Mouse (Mus musculus) erythroblast, embryonic 14.5 days (primary cell): ENCODE data around the gene Wipi1. TPM values are rescaled to one million over a fixed set of nuclear protein-coding genes. Genes with fewer than 3 reads are reported as not detected.

Experiments used
- H3K27me3 ChIP-seq: 2 replicates; pipeline ENCODE4 v1.6.1; 2012; ENCODE audit warnings: inconsistent platforms; ENCODE audit not compliant: control insufficient read depth
- H3K36me3 ChIP-seq: 2 replicates; pipeline ENCODE4 v1.6.1; 2012; ENCODE audit warnings: mild to moderate bottlenecking, inconsistent platforms; ENCODE audit not compliant: control insufficient read depth
- H3K4me1 ChIP-seq: 2 replicates; pipeline ENCODE4 v1.6.1; 2012; ENCODE audit warnings: inconsistent platforms; ENCODE audit not compliant: control insufficient read depth
- H3K4me3 ChIP-seq: replicated peaks from 2 replicates; pipeline ENCODE3; 2012; ENCODE audit warnings: moderate library complexity, mild to moderate bottlenecking, inconsistent platforms
- H3K9me3 ChIP-seq: 2 replicates; pipeline ENCODE4 v1.6.1; 2012; ENCODE audit warnings: low read length, inconsistent platforms, mixed read lengths; ENCODE audit not compliant: control insufficient read depth
- GATA1 ChIP-seq: IDR thresholded peaks from 2 replicates; pipeline ENCODE4 v1.6.1; 2012; ENCODE audit warnings: low read length, inconsistent platforms, mixed read lengths
- TAL1 ChIP-seq: IDR thresholded peaks from 3 replicates; pipeline ENCODE4 v1.6.1; 2012; ENCODE audit warnings: low read length, inconsistent platforms, mixed read lengths
- polyA plus RNA-seq: library from polyadenylated mRNA; stranded (reverse); fragments of >175 nt; gene quantifications from 2 replicates; pipeline ENCODE4 v1.2.3, GENCODE M21; 2012

Gene Wipi1
- polyA plus RNA-seq, 1 experiment, result 11.4 TPM

DNA sequence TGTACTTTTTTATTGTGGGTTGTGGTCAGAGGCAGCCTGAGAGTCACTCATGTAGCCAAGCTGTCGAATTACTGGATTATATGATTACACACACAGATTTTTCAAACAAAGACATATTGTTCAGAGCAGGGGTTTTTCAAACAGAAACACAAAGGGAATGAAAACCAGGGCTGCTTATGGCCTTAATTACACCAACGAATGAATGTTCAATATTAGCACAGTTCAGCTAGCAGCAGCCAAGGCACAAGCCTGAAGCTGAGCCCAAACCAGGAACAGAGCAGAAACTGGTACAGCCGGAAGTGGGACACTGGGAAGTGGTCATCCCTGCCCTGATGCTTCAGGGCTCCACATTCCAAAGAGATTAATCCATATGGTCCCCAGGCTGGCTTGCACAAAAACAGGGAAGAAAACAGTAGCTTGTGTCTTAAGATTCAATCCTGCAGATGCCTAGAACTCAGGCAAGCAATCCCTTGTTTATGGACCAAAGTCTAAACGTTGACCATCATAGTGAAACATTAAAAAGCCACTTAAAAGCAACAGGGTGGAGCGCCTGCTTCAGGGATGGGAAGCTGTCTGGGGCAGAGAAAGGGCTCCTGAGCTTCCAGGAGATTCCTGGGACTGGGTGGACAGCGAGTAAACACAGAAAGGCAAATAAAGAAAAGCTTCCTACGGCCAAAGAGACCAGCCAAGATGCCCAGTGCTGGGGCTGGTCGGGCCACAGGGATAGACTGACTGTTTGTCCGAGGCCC lies 1.5 kb downstream of the Wipi1 start:
- Histone ChIP-seq H3K27me3 (no peaks in the 10 kb centered on the region), H3K9me3 (no peaks in the 10 kb centered on the region), H3K36me3 (peaks cover 23% of the 10 kb centered on the region), H3K4me3 (peak overlapping the region; percentile 99), H3K4me1 (peaks cover 68% of the 10 kb centered on the region)
- TF ChIP-seq GATA1 (no peak), TAL1 (no peak)

DNA sequence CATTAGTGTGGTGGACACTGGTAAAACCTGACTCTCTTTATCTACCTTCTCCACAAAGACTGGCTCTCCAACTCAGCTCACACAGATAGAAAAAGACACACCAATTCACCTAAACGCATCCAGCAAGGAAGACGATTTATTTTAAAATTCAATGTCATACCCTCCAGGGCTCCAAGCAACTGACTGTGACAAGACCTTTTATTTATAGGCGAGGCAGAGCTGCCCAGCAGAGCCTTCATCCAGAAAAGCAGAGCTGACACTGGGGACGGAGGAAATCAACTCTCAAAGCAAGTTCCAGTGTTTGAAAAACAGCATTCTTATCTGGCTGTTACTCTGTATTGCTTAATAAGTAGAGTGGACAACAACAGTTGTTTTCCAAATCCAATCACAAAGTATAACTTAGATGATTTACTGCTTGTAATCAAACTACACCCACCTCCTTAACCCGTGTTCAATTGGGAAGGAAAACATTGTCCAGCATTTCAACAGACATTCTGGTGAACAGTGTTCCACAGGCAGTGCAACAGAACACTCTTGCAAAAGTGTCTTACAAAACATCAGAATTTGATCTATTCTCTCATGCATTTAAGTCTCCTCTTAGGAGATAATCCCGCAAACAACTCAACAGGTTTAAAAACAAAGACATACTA lies 2.7 kb downstream of the Wipi1 start:
- no peaks in the 10 kb centered on the region for H3K9me3 ChIP-seq
- peak overlapping the region; percentile 99 for H3K4me3 ChIP-seq
- H3K36me3 ChIP-seq, result peaks cover 33% of the 10 kb centered on the region
- H3K4me1 ChIP-seq, result peaks cover 58% of the 10 kb centered on the region
- TF ChIP-seq TAL1 (no peak), GATA1 (no peak)
- no peaks in the 10 kb centered on the region for H3K27me3 ChIP-seq

DNA sequence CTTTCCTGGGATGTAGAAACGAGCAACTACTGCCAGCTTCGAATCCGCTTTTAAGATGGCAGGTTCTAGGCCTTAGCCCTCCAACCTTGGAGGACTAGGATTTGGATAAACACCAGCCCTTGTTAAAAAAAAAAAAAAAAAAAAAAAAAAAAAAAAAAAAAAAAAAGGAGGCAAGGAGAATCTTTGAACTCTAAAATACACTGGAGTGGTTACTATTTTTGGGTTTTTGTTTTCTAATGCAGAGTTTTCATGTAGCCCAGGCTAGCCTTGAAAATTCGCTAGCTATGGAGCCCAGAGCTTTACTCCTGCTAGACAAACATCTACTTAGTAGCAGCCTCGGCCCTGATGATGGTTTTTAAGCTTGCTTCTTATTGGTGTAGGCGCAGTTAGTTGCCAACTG lies 4.2 kb downstream of the Wipi1 start:
- TF ChIP-seq TAL1, result peak; percentile 19; the same call in 1 of the 3 replicates
- no peak for TF ChIP-seq GATA1
- H3K9me3 ChIP-seq, result no peaks in the 10 kb centered on the region
- no peaks in the 10 kb centered on the region for H3K27me3 ChIP-seq
- H3K4me1 ChIP-seq, result peaks cover 44% of the 10 kb centered on the region
- peaks cover 48% of the 10 kb centered on the region for H3K36me3 ChIP-seq
- H3K4me3 ChIP-seq, result no peak overlapping the region

DNA sequence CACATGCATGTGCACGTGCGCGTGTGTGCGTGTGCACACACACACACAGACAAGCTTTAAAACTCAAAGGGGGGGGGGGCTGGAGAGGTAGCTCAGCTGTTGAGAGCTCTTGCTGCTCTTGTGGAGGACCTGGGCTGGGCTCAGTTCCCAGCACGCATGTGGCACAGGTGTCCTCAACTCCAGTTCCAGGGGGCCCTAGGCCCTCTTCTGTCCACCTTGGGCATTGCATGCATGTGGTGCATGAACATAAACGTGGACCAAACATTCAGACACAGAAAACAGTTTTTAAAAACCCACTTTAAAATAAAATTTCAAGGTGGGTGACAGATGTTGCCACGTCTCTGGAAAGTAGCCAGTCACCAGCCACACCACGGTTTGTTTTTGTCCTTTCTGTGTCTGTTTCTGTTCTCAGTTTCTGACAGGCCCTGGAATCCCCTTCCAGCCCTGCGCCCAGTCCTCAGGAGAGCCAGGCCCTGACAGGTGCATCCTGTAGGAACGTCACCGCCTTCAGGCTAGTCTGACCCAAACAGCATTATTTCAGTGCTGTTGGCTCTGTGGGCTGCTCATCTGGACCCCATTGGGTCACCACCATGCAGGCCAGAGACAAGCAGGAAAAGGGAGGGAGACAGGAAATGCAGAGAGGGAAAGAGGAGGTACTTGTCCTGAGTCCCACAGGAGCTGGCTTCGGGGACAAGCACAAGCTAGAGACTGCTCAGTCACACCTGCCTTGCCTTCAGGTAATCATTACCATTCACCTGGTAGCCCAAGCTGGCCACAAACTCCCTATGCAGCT lies 12.8 kb downstream of the Wipi1 start:
- Histone ChIP-seq H3K4me3 (no peak overlapping the region), H3K9me3 (peaks cover 4% of the 10 kb centered on the region; the same call in 1 of the 2 replicates), H3K27me3 (no peaks in the 10 kb centered on the region), H3K36me3 (peaks cover 99% of the 10 kb centered on the region), H3K4me1 (peaks cover 3% of the 10 kb centered on the region)
- TF ChIP-seq TAL1 (no peak), GATA1 (no peak)

DNA sequence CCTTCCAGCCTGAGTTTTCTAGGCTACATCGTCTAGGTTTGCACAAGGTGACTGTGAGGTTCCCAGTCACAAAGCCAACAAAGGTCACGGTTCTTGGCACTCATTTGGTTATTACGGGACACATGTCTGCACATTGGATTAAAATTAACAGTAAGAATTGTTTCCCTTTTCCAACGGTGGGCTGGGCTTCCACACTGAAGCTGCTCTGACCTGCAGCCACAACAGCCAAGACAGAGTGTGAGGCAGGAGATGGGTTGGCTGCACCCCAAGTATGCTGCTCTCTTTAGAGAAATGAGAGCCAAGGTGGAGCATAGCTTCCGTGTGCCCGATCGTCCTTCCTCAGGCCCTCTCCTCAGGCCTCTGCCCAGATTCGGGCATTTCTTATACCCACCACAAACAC lies 17.0 kb downstream of the Wipi1 start:
- H3K27me3 ChIP-seq, result no peaks in the 10 kb centered on the region
- H3K4me3 ChIP-seq, result no peak overlapping the region
- H3K9me3 ChIP-seq, result peaks cover 2% of the 10 kb centered on the region; the same call in 1 of the 2 replicates
- TF ChIP-seq GATA1 (no peak), TAL1 (no peak)
- H3K4me1 ChIP-seq, result peaks cover 3% of the 10 kb centered on the region
- H3K36me3 ChIP-seq, result peaks cover 94% of the 10 kb centered on the region

DNA sequence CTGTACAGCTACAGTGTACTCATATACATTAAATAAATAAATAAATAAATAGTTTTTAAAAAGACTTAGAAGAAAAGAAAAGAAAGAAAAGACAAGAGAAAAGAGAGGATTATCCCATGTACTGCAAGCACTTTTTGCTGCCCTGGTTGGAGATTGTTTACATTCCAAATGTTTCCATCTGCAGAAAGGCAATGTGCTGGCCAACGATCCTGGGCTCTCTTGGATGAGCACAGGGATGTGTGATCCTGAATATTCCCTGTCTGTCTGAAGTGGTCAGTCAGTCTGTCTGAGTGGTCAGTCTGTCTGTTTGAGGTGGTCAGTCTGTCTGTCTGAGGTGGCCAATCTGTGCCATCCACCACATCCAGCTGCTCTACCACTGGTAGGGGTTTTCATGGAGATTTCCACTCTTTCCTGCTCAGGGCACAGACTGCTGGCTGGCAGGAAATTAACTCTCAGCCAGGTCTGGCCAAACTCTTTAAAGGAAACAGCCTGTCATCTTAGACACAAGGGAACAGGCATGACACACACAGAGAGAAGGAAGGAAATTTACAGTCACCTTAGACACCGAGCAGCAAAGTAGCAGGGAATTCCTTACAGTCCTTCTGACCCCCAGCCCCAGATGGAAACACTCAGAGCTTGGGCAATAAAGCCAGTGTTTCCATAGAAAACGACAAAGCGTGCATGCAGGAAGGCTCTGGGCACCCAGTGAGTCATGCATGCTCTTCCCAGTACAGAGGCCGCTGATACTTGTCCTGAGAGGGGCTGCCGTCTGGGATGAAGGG lies 18.4 kb downstream of the Wipi1 start:
- H3K27me3 ChIP-seq, result no peaks in the 10 kb centered on the region
- H3K36me3 ChIP-seq, result peaks cover 94% of the 10 kb centered on the region
- no peak overlapping the region for H3K4me3 ChIP-seq
- H3K4me1 ChIP-seq, result peaks cover 10% of the 10 kb centered on the region
- TF ChIP-seq GATA1 (no peak), TAL1 (no peak)
- no peaks in the 10 kb centered on the region for H3K9me3 ChIP-seq

DNA sequence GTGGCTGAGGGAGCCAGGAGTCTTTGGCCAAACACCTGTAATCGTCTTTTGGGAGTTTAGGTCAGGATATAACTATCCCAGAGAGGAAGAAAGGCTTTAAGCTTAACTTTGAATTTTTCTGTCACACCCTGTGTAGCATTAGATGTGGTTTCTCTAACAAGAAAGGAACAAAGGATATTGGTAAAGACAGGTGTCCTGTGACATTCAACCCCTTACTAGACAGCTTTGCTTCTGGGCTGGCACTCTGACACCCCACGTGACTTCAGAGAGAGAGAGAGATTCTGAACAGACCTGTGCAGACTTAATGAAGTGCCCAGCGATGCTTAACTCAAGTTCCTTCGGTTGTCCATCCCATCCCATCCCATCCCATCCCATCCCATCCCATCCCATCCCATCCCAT lies 20.3 kb downstream of the Wipi1 start:
- Histone ChIP-seq H3K36me3 (peaks cover 90% of the 10 kb centered on the region), H3K4me1 (peaks cover 29% of the 10 kb centered on the region), H3K9me3 (no peaks in the 10 kb centered on the region), H3K27me3 (no peaks in the 10 kb centered on the region), H3K4me3 (no peak overlapping the region)
- TF ChIP-seq GATA1, result no peak
- no peak for TF ChIP-seq TAL1

DNA sequence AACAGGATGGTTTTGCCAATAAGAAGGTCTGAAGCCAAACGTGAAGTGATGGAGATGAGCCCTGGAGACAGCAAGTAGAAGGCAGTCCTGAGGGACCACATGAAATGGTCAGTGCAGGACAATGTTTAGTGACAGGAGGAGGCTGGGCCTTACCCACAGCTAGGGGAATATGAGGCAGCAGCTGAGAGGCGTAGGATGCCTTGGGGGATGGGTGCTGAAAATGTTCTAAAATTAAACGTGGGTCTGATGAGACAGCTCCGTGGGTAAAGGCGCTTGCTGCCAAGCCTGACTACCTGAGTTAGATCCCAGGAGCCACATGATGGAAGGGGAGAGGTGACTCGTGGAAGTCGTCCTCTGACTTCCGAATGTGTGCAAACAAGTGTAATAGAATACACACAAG lies 21.8 kb downstream of the Wipi1 start:
- Histone ChIP-seq H3K4me1 (peaks cover 42% of the 10 kb centered on the region), H3K27me3 (no peaks in the 10 kb centered on the region), H3K4me3 (no peak overlapping the region), H3K9me3 (no peaks in the 10 kb centered on the region), H3K36me3 (peaks cover 86% of the 10 kb centered on the region)
- TF ChIP-seq TAL1, result no peak
- TF ChIP-seq GATA1, result no peak
